In genomic region chr10:116300824-116301223, GRCm38 (mm10) we compare ENCODE assay signal across 8 mouse cellular contexts. TPM values are rescaled to one million over a fixed set of nuclear protein-coding genes. Genes with fewer than 3 reads are reported as not detected.
A peak's percentile ranks its signal among the peaks of the same experiment; 100 is the strongest.
DNase-seq lines count a peak whose midpoint lies in the region; ATAC-seq and TF ChIP-seq lines count a peak whose summit lies in the region.
"Had no signal": no experiment of that assay in that cellular context is flagged by ENCODE, and none has a peak within 500 bp of the region (broad histone marks: within the 10 kb centered on the region; RNA-seq: fewer than 3 reads in every experiment).

No protein-coding gene starts in this region.

- WGBS in lung, postnatal 0 days = 10% methylated on average over 7 of the region's 7 CpGs
- WGBS in hindbrain, embryonic 16.5 days = 13% methylated on average over 7 of the region's 7 CpGs
- WGBS in liver, embryonic 12.5 days (ENCODE audit: insufficient replicate concordance) = 18% methylated on average over 7 of the region's 7 CpGs

- no peaks in the 10 kb centered on the region for H3K36me3 ChIP-seq in lung, postnatal 0 days (ENCODE audit: insufficient read depth, low read length)
- H3K36me3 ChIP-seq in hindbrain, embryonic 16.5 days (ENCODE audit: control insufficient read depth, insufficient read depth, low read length) = no peaks in the 10 kb centered on the region
- no peaks in the 10 kb centered on the region for H3K36me3 ChIP-seq in liver, embryonic 12.5 days

- H3K27me3 ChIP-seq in lung, postnatal 0 days (replicated peaks; ENCODE audit: insufficient read depth, low read length) = 0 out of 2 replicates have a peak, but pooled peaks cover 4% of the 10 kb centered on the region
- no peaks in the 10 kb centered on the region for H3K27me3 ChIP-seq in hindbrain, embryonic 16.5 days (replicated peaks; ENCODE audit: control insufficient read depth, insufficient read depth, low read length)
- peaks cover 47% of the 10 kb centered on the region for H3K27me3 ChIP-seq in liver, embryonic 12.5 days (replicated peaks)

- peak overlapping the region; percentile 58 for H3K4me2 ChIP-seq in lung, postnatal 0 days (replicated peaks; ENCODE audit: low read depth, low read length)
- peak overlapping the region; percentile 95 for H3K4me2 ChIP-seq in hindbrain, embryonic 16.5 days (ENCODE audit: low read length)
- peak overlapping the region; percentile 60 for H3K4me2 ChIP-seq in liver, embryonic 12.5 days

- H3K27ac ChIP-seq in lung, postnatal 0 days (ENCODE audit: low read length) = peak overlapping the region; percentile 43; the same call in 1 of the 2 replicates
- H3K27ac ChIP-seq in hindbrain, embryonic 16.5 days (ENCODE audit: low read depth, low read length) = no peak overlapping the region
- H3K27ac ChIP-seq in liver, embryonic 12.5 days = no peak overlapping the region

- peak overlapping the region; percentile 46; the same call in 1 of the 2 replicates for H3K9ac ChIP-seq in lung, postnatal 0 days (replicated peaks; ENCODE audit: low read depth)
- H3K9ac ChIP-seq in hindbrain, embryonic 16.5 days (ENCODE audit: low read depth, low read length) = peak overlapping the region; percentile 67
- H3K9ac ChIP-seq in liver, embryonic 12.5 days = no peak overlapping the region

- DNase-seq in lung, postnatal 0 days (ENCODE audit: low spot score) = peak; percentile 10
- DNase-seq in lung, postnatal 14 days = no peak
- DNase-seq in spleen, postnatal 10 days (ENCODE audit: low spot score in 2 of 2) = no peak
- no peak for DNase-seq in testis, postnatal 14 days (ENCODE audit: low spot score)
- DNase-seq in right cerebral cortex, postnatal 25 days = no peak

- no peaks in the 10 kb centered on the region for H3K9me3 ChIP-seq in lung, postnatal 0 days (ENCODE audit: low read length)
- H3K9me3 ChIP-seq in hindbrain, embryonic 16.5 days (ENCODE audit: control insufficient read depth, low read length) = no peaks in the 10 kb centered on the region
- H3K9me3 ChIP-seq in liver, embryonic 12.5 days (replicated peaks) = no peaks in the 10 kb centered on the region

- peak; percentile 36 for ATAC-seq in lung, postnatal 0 days
- no peak for ATAC-seq in hindbrain, embryonic 16.5 days
- ATAC-seq in liver, embryonic 12.5 days = no peak

- no peak for TF ChIP-seq CTCF in lung, postnatal 0 days (IDR thresholded peaks at IDR 0.05)

- H3K4me3 ChIP-seq in lung, postnatal 0 days (ENCODE audit: low read depth, low read length) = peak overlapping the region; percentile 42
- peak overlapping the region; percentile 55 for H3K4me3 ChIP-seq in hindbrain, embryonic 16.5 days (ENCODE audit: low read length)
- H3K4me3 ChIP-seq in liver, embryonic 12.5 days = peak overlapping the region; percentile 42; the same call in 1 of the 2 replicates
- H3K4me3 ChIP-seq: myocyte had no signal

- TF ChIP-seq EP300 in lung, postnatal 0 days (IDR thresholded peaks at IDR 0.05) = no peak; the same call in 1 of the 2 replicates

- H3K4me1 ChIP-seq in lung, postnatal 0 days (ENCODE audit: insufficient read depth, low read depth, low read length) = no peaks in the 10 kb centered on the region
- H3K4me1 ChIP-seq in hindbrain, embryonic 16.5 days (ENCODE audit: control insufficient read depth, insufficient read depth, low read depth, low read length) = peaks cover 8% of the 10 kb centered on the region
- H3K4me1 ChIP-seq in liver, embryonic 12.5 days = 0 out of 2 replicates have a peak, but pooled peaks cover 3% of the 10 kb centered on the region

RNA-seq across cellular contexts. Expression of gene Ptprb, which starts 25.5 kb away (rescaled TPM):
- 25.0 and 28.8 TPM in 2 replicates for polyA plus RNA-seq in lung, postnatal 0 days (2015; fragmentation: Nextera tagmentation; extraction: Ambion mirVana)
- polyA plus RNA-seq in hindbrain, embryonic 16.5 days (2015; fragmentation: Nextera tagmentation; extraction: Ambion mirVana) = 3.4 and 4.0 TPM in 2 replicates
- polyA plus RNA-seq in liver, embryonic 12.5 days (2016; fragmentation: Nextera tagmentation; extraction: Ambion mirVana) = 2.2 and 2.4 TPM in 2 replicates
